Mouse (Mus musculus) CH12F3 (cell line): Measurements from ENCODE around the gene Acsl6.

Experiments used
- in situ Hi-C: fragments of 300-500 bp; cut with MboI; formaldehyde crosslinking; loops from 2 replicates; pipeline ENCODE4 v1.14.3; 2020; ENCODE audit warnings: low sequenced_read_pairs

The Acsl6 gene

DNA sequence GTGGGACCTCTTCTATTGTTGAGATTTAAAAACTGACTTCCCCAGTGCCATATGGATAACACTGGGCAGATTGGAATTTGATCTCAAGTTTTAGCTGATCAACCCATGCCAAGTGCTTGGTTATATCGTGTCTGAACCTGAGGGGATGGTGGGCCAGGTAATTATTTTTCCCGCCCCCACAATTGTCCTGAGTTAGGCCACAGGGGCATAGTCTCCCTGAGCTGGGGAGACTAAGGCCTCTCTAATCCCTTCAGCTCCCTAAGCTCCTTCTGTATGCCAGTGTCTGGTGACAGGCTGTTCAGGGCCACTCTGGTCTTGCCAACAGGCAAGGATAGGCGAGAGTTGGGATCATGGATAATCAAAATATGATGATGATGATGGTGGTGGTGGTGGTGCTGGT, 1.7 kb downstream of the Acsl6 start:
- in situ Hi-C loops: no loop called here

DNA sequence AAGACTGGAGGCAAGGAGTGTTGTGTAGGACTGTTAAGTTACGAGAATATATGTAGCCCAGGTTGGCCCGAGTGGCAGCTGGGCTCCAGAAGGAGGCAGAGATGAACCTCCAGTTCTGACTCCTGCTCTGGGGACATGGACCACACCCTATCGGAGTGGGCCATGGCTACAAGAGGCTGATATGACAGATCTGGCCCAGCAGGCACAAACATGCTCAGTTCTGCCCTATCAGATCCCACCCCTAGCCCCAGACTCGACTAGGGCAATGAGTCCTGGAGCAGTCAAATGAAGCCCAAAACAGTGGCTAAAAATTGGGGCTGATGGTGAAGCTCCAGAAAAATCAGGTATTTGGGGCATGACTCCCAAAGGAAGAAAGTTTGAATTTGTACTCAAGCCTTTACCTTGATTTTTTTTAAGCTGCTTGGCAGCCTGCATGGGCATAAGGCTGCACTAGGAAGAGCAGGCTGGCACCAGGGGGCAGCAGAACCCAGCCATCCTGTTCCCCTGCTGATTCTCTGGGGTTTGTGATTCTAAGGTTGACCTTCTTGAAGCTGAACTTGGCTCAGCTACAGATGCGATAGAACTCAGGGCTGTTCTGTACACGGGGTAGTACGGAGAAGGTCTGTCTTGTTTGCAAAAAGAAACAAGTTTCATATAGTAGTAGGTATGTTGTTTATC, 3.7 kb downstream of the Acsl6 start:
- in situ Hi-C loops: no loop called here

DNA sequence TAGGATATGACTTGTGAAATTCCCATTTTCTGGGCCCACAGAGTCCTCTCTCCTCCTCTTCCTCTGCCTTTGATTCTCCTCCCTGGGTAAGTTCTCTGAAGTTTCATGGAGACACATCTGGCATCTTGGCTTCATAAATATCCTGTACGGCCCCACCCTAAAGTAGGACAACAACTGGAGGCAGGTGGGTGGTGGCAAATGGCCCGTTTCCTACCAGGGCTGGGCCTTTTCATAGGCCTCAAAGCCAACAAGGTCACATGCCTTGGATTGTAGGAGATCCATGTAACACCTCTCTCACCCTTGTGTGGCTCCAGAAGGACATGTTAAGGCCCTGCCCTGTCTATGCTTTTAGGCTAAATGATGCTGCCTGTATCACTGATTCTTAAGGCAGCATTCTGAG, 7.0 kb downstream of the Acsl6 start:
- in situ Hi-C loops: no loop called here

DNA sequence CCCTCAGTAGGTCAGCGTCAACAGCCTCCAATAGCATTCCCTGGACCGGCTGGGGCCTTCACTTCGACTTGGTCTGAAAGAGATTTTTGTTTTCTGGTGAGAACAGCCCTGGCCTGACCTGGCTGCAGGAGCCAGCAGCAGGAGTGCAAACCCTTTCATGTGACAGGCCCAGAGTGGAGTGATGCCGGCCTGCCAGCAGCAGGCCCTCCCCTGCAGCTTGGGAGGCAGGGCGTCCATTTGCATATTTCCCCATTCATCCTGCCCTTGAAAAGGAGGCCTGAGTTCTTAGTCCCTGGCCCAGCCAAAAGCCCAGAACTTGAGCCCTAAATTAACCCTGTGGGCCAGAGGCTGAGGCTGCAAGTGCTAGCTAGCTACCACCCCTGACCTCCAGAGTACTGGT, 8.4 kb downstream of the Acsl6 start:
- in situ Hi-C loops: no loop called here

DNA sequence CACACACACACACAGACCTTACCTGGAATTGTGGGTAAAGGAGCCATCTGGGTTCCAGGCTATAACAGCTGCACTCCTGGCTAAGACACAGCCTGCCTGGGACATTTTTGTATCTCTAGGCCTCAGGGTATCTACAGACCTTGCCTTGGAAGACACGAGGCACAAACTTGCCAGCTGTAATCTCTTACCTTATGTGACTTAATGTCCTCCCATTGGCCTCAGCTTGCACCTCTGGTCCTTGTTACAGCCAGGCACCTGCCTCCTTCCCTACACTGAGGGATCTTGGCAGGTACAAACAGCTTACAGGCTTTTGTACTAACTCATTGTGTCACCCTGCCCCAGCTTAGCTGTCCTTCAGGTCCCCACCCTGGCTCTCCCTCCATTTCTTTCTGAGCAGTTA, 9.0 kb downstream of the Acsl6 start:
- in situ Hi-C loops: no loop called here

DNA sequence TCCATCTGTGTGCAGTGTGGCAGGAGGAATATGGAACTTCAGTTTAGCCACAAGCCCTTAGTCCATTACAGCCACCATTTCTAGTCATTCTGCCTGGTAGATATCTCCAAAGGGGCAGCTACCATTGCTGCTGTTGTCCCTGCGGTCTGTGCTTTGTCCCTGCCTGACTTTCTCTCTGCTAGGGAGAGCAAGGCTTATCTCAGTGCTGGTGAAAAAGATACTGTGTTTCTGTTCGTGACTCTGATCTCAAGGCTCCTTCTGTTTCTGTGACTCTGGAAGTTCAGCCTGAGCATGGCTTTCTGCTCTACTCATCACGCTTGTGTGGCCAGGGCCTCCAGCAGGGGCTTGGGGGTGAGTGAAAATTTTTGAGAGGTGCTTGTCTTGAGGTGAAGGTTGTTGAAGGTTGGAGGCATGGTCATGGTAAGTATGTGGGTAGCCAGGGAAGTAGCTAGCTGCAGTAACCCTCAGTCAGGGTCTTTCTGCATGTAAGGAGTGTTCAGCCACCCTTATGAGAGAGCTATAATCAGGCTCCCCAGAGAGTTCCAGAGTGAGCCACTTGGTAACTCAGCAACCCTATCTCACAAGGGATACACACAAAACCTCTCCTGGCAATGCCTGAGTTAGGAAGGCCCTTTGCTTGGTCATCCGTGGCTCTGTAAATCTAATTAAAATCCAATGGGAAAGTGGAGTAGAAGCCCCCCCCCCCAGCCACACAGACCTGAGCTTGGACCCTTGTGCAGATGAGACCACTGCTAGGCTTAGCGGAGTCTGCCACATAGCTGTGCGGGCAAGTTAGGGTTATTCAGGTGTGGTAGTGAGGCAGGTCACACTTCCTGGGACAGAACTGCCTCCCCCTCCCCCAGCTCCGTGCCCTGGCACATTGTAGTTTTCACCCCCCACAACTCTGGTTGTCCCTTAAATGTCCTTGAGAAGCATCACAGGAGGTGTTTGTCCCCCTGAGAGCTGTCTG, 10.1 kb downstream of the Acsl6 start:
- in situ Hi-C loops: no loop called here

DNA sequence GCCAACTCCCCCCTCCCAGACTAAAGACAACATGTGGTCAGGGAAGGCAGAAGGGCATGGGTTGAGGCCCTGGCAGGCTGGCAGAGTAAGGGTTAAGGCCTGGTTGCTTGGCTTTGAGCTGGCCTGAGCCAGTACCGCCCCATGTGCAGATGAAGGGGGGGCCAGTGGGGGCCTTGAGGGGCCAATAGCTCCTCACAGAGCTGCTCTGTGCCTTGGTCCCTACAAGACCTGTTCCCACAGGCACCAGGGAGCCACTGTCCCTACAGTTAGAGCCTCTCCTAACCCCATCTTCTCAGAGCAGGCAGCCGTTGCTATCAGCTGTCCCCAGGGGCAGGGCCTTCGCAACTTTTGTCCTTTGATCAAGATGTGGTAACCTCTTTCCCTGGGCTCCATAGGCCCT, 11.1 kb downstream of the Acsl6 start:
- in situ Hi-C loops: no loop called here

DNA sequence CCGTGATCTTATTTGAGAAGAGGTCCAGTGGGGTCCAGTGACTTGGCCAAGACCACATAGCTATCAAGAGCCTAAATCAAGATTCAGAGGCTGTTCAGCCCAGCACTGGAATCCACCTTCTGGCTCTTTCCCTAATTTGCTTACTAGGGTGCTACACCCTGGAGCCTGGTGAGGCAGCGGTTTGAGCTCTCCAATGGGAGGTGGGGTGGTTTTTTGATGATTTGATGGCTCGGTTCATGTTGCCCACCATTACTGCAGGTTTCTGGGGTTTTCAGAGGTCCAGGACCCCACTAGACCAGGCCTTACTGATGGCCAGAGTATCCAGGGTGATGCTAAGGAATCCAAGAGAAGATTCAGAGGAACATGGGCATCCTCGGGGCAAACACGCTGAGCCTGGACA, 11.7 kb downstream of the Acsl6 start:
- in situ Hi-C loops: no loop called here

DNA sequence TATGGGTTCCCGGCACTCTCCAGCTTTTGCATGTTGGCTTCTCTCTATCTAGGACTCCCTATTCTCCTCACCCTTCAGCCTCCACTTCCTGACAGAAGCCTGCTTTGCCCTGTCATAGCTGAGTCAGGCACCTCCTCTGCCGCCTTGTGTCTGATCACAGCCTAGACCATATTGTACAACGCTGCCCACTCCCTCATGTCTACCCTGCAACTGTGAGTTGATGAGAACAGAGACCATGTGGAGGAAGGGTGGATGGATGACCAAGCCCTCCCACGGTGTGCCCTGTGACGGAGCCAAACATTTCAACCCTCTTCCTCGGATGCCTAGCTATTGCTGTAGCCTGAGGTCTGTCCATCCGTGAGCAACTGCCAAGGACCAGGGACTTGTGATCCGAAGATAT, 13.8 kb downstream of the Acsl6 start:
- in situ Hi-C loops: no loop called here

DNA sequence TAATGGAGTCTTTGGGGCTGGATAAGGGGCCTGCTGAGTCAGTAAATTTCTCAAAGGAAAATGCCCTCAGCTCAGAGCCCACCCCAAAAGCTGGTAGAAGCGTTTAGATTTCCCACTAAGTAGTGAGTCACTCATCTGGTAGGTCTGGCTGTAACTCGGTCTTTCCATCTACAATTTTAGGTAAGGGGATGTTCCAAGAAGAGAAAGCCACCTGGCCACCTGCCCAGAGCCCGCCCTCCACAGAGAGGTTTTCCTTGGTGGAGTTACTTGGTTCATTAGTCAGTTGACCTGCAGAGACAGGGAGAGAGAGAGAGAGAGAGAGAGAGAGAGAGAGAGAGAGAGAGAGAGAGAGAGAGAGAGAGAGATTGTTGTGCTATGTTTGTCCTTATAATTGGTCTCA, 14.2 kb downstream of the Acsl6 start:
- in situ Hi-C loops: no loop called here

DNA sequence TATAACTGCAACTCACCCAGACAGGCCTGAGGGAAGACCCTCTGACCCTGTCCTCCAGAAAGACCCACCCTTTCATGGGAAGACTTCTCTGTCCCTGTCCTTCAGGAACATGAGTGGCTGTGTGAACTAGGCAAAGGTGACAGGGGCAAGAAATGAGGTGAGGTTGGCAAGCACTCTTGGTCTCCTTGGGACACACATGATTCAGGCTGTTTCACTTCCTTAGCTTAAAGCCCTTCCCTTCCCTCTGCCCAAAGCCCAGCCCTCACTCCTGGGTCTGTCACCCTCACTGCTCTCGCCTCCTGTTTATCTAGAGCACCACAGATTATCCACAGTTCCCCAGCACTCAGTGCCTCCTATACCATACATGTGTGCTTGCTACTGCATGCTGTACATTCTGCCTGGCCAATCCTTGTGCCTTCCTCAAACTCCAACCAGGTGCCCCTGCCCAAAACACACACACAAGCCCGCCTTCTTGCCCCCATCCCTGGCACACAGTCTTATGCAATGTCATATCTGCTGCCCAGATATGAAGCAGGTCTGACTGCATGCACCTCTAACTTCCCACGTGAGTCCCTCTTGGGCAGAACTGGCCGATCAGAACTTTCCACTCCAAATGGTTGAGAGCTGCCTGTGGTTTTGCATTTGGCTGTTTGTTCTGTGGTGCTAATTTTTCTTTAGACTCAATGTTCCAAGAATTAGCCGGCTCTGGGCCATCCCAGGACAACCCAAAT, 18.4 kb downstream of the Acsl6 start:
- in situ Hi-C loops: no loop called here

DNA sequence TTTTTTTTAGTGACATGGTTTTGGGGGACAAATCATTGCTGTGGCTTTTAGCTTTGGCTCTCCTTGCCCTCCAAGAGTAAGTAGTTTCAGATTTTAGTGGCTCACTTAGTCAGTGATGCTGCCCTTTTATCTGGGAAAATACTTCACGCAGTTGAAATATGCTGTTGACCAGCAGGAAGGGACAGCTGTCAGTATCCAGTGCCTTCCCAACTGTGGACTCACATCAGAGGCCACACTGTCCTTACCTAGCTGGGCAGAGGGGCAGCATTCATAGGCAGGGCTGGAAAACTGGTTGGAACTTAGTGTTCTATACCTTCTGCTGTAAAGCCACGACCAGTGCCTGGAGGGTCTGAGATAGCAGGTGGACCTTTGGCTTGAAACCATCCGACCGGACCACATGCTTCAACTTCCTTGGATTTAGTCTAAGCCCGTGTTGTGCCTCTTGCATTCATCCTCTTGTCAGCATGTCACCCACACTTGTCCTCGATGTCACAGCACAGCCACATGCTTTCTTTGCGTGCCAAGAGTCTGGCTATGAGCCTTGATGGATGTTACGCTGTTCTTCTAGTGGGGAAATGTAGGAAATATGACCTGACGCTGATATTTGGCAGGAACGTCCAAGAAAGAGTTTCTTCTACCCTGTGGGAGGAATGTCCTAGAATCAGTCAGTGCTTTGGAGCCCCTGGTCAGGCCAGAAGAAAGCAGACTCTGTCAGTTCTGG, 28.0 kb downstream of the Acsl6 start:
- in situ Hi-C loops: no loop called here

DNA sequence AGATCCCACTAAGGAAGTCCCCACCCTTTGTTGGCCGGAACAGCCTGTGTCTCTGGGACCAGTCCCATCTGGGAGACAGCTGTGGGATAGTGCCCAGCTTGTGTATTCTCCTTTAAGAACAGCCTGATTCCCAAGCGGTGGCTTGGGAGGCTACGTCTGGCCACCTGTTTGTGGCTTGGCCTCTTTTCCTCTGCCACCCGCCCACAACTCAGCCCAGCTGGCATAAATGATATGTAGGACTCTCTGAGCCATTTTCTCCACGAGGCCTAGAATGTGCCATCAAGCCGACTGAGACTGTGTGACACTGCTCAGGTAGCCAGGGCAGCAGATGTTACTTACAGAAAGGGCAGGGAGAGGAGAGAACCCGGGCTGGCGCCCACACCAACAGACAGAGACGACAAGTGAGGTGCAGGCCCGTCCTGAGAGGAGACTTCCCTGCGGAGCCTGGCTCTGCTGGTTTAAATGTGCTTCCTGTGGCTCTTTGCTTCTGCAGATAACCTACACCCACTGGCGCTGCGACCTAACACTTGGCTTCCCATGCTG, 32.6 kb downstream of the Acsl6 start:
- in situ Hi-C loops: no loop called here

DNA sequence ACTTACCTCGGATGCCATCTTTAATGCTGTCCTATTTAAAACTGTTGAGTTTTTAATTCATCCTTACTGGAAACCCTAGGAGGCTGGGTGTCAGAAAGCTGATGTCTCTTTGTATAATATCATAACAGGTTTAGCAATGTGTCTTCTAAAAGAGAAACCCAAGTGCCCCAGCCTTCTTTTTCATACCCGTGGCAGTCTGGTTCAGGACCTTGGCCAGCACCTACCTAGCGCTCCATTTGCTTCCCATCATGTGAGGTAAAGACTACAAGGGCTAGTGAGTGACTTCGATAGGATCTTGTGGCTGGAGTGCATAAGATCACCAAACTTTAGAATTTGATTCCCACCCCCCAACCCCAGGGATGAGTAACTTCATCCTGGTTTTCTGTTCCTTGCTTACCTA, 40.1 kb downstream of the Acsl6 start:
- in situ Hi-C loops: no loop called here

DNA sequence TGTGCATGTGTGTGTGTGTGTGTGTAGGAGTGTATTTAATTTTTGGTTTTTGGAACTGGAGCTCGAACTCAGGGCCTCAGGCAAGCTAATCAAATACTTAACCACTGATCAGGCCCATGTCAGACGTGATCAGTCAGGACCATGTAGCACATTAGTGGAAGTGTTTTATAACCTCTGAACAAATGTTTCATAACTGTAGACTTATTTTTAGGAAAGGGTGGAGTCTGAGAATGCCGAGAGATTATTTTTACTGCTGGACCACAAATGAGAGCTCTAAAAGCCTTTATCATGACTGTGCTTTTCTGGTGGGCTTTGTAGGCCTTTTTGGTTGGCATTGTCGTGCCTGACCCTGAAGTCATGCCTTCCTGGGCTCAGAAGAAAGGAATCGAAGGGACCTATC, 48.1 kb downstream of the Acsl6 start:
- in situ Hi-C loops: no loop called here

DNA sequence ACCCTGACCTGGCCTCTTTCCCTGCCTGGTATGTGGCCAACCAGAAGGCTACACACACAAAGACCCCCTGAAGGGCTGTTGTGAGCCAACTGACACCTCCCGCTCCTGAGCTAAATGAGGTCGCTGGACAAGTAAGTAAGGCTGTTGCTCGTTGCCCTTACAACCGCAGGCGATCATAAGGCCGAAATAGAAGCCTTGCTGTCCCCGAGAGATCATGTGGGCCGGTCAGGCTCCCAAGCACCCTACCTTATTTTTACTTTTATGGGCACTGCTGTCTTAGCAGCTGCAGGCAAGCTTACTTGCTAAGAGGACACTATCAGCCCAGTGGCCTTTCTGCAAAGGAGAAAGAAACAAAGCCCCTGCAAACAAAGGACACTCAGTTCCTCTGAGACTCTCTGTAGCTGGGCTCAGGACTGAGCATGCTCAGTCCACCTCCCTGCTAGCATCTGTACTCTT, 49.6 kb downstream of the Acsl6 start:
- in situ Hi-C loops: no loop called here

DNA sequence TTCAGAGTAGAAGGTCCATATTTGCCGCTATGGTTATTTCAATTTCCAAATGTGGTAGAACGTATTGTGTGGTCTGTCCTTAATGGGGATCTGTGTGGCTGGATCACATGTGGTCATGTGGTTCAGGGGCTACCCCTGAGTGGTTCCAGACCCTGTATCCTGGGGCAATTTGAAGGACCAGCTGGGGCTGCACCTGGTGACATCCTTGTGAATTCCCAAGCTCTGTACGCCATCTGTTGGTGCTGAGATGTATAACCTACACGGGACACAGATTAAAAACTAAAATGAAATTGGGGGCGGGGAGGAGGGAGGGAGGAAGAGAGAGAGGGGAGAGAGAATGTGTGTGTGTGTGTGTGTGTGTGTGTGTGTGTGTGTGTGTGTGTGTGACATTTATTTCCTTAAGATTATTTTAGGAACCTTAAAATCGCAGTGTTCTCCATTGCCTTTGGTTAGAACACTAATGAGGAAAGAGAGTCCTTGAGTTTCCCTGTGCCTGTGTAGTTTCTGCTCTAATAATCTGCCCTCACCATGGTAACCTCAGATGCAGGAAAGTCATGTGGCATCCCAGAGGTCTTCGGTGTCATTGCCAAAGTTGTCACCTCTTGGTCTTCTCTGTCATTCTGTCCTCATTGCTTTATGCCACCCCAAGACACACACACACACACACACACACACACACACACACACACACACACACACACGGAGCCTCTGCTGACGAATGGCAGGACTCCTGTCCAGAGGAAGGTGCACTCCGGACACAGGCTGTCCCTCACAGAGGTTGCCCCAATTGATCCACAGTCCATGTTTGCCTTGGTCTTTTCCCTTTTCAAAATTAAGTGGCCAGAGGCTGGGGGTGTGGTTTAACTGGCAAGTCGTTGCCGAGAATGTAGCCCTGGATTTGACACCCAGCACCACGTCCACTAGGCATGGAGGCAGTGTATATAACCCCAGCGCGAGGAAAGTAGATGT, 51.3 kb downstream of the Acsl6 start:
- in situ Hi-C loops: no loop called here

DNA sequence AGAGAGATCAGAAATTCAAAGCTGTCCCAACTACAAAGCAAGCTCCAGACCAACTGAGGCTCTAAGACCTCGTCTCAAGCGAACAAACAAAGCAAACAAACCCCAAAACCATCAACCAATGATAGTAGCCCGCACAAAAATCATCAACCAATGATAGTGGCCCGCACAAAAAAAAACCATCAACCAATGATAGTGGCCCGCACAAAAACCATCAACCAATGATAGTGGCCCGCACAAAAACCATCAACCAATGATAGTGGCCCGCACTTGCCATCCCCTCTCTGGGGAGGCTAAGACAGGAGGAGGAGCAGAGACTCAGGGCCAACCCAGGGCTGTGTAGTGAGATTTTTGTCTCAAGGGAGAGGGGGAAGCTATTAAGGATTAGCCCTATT, 52.0 kb downstream of the Acsl6 start:
- in situ Hi-C loops: no loop called here

DNA sequence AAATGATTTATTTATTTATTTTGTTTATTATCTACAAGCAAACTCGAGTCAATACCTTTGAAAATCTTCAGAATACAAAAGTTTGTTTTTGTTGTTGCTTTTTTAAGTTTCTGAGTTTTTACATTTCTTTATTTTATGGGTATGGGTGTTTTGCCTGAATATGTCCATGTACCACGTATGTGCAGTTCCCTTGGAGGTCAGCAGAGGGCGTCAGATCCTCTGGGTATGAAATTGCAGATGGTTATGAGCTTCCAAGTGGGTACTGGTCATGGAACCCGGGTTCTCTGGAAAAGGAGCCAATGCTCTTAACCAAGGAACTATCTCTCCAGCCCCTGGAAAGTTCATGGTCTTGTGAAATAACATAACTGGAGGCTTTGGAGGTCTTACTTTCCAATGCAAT, 53.1 kb downstream of the Acsl6 start:
- in situ Hi-C loops: no loop called here

DNA sequence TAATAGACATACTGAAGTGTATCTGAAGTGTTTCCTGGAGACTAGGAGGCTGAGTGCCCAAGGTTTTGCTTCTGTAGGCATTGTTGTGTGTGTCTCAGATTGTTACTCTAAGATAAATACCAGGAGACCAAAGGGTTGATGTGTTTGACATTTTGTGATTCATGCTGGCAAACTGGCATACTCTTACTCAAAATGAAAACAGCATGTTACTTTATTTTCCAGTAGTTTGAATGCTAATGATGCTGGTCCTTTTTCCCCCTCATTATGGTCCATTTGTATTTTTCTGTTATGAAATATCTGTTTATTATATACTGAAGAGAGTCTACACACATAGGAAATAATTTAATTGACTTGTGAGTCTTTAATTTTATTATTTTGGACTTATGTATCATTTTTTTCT, 69.0 kb downstream of the Acsl6 start:
- in situ Hi-C loops: no loop called here
